Mouse (Mus musculus) layer of hippocampus, adult 18-20 months (tissue): ENCODE measurements around the gene Gm47283. TPM values are rescaled to one million over a fixed set of nuclear protein-coding genes. Genes with fewer than 3 reads are reported as not detected.

Experiments used
- total RNA-seq, 2 experiments: library from RNA; stranded (reverse); gene quantifications; 2 replicates each; pipeline ENCODE4 v1.2.3; 2021

Gm47283 gene
- total RNA-seq, 2 experiments from 2014 or later = not detected

Other genes with a start within 250 kb of the Gm47283 start
- not detected for gene Gm21860, start 29.9 kb upstream of the Gm47283 start, total RNA-seq
- not detected for gene Gm21748, start 54.4 kb downstream of the Gm47283 start, total RNA-seq